Mouse (Mus musculus): ENCODE results near the gene Cpm. TPM values are rescaled to one million over a fixed set of nuclear protein-coding genes. Genes with fewer than 3 reads are reported as not detected.

The Cpm gene
- polyA plus RNA-seq, 1 experiment, result 13.6 TPM

DNA sequence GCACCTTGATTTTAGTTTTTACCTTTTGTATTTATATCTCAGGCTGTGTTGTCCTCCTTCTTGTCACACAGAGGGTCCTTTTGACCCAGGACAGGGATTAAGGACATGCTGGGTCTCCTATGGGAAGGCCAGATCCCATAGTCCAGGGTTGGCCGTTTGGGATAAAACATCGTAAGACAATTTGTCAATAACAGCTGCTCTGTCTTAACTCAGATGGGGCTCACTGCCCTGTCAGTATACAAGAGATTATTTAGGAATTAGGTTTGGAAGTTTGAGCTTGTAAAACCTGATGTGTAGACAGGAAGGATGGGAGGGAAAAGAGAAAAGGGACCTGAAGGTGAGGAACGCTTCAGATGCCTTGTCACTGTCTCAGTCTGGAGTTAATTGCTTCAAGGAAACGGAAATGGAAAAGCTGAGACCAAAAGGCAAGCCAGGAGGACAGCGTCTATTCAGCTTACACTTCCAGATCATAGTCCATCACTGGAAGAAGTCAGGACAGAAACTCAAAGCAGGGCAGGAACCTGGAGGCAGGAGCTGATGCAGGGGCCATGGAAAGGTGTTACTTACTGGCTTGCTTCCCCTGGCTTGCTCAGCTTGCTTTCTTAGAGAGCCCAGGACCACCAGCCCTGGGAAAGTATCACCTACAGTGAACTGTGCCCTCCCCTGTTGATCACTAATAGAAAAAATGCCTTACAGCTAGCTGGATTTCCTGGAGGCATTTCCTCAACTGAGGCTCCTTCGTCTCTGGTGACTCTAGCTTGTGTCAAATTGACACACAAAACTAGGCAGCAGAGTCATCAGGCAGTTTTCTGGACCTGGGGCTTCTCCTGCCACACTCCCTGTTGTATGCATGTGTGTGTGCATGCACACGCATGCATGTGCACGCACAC lies 27.9 kb upstream of the Cpm start:
- no peak for TF ChIP-seq CTCF (IDR thresholded peaks at IDR 0.05; ENCODE audit: borderline replicate concordance, insufficient read depth, low read depth, low read length)
- no peak for TF ChIP-seq POLR2A (IDR thresholded peaks at IDR 0.05; ENCODE audit: borderline replicate concordance, insufficient read depth, low read length)
- no peaks in the 10 kb centered on the region for H3K27me3 ChIP-seq (ENCODE audit: control insufficient read depth, insufficient read depth, low read length)
- no peak for DNase-seq
- no peak overlapping the region for H3K27ac ChIP-seq (ENCODE audit: insufficient read depth, low read length)
- H3K4me3 ChIP-seq (replicated peaks; ENCODE audit: insufficient read depth, low read depth, low read length), result no peak overlapping the region
- H3K4me1 ChIP-seq (ENCODE audit: control insufficient read depth, insufficient read depth, low read length), result no peaks in the 10 kb centered on the region
- whole genome bisulfite sequencing, result 83% methylated on average over 8 of the region's 8 CpGs

DNA sequence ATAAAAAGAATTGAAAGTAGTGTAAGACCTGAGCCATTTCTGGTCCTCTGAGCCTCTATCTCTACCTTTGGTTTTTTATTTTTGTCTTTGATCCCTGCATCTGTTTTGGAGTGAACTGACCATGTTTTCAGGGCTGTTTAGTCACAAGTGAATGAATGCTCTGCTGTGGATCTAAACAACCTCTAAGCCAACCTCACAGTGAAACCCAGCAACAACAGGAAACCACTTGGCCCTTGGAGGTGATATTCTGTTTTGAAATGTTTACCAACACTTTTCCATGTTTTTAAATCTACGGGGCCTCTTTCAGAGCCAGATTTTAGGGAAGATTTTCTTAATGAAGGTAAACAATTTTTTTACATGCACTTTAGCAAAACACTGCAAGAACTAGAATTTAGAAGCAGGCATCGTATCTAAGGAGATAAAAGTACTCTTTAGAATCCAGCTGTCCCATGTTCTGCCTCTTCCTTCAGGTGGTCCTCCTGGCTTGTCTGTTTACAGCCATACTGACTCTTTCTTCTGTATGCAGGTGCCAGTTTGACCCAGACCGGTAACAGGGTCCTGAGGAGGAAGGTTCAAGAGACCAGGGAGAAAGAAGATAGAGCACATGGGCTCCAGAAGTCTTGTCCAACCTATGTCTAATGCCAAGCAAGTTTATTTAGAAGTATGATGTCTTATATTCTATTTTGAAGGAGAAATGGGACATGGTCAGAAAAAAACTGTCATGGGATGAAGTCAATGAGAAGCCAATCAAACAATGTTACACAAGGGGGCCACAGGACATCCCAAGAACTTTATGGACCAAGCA lies 26.8 kb upstream of the Cpm start:
- DNase-seq, result no peak
- H3K27me3 ChIP-seq (ENCODE audit: control insufficient read depth, insufficient read depth, low read length), result no peaks in the 10 kb centered on the region
- no peaks in the 10 kb centered on the region for H3K4me1 ChIP-seq (ENCODE audit: control insufficient read depth, insufficient read depth, low read length)
- H3K27ac ChIP-seq (ENCODE audit: insufficient read depth, low read length), result no peak overlapping the region
- H3K4me3 ChIP-seq (replicated peaks; ENCODE audit: insufficient read depth, low read depth, low read length), result no peak overlapping the region
- WGBS, result 93% methylated on average over 3 of the region's 3 CpGs
- TF ChIP-seq CTCF (IDR thresholded peaks at IDR 0.05; ENCODE audit: borderline replicate concordance, insufficient read depth, low read depth, low read length) (no peak), POLR2A (IDR thresholded peaks at IDR 0.05; ENCODE audit: borderline replicate concordance, insufficient read depth, low read length) (no peak)

- WGBS, result 82% methylated on average over 8 of the region's 8 CpGs
- no peak overlapping the region for H3K27ac ChIP-seq (ENCODE audit: insufficient read depth, low read length)
- no peak overlapping the region for H3K4me3 ChIP-seq (replicated peaks; ENCODE audit: insufficient read depth, low read depth, low read length)
- no peak for DNase-seq
- no peaks in the 10 kb centered on the region for H3K27me3 ChIP-seq (ENCODE audit: control insufficient read depth, insufficient read depth, low read length)
- H3K4me1 ChIP-seq (ENCODE audit: control insufficient read depth, insufficient read depth, low read length), result no peaks in the 10 kb centered on the region
- TF ChIP-seq CTCF (IDR thresholded peaks at IDR 0.05; ENCODE audit: borderline replicate concordance, insufficient read depth, low read depth, low read length) (no peak), POLR2A (IDR thresholded peaks at IDR 0.05; ENCODE audit: borderline replicate concordance, insufficient read depth, low read length) (no peak)
Observed at GRCm38 (mm10) chr10:117603130-117603833, 26.0 kb upstream of the Cpm start.

DNA sequence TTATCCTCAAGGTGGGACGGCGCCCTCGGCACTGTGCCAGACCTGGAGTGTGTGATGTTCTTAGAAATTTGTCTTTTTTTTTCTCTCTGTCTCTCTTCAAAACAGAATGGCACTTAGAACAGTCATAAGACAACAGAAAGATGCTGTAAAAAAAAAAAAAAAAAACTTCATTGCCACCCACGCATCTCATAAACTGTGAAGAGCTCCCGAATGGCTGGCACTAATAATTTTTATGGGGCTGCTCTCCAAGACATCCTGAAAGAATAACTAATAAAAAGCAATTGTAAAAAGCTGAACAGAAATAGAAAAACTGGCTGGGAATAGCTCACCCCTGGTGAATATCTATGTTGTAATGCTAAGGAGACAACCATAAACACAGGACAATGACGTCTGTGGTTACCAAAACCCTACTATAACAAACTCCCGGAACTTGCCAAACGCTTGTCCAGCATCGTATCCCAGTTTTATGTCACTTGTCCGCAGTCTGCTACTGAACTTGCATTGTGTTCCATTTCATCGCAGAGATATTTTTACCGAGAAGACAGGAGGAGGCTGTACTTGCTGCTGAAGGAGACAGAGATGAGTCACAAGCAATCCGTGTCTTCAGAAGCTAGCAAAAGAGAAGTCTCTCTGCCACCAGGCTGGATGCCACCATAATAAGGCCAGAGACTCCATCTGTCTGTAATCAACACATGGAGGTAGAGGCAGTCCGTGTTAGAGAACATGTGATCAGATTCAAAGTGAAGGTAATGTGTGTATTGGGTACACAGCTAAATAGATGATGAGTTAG lies 25.3 kb upstream of the Cpm start:
- H3K4me3 ChIP-seq (replicated peaks; ENCODE audit: insufficient read depth, low read depth, low read length), result no peak overlapping the region
- WGBS, result 83% methylated on average over 14 of the region's 14 CpGs
- no peaks in the 10 kb centered on the region for H3K4me1 ChIP-seq (ENCODE audit: control insufficient read depth, insufficient read depth, low read length)
- DNase-seq, result no peak
- H3K27ac ChIP-seq (ENCODE audit: insufficient read depth, low read length), result no peak overlapping the region
- TF ChIP-seq CTCF (IDR thresholded peaks at IDR 0.05; ENCODE audit: borderline replicate concordance, insufficient read depth, low read depth, low read length) (no peak), POLR2A (IDR thresholded peaks at IDR 0.05; ENCODE audit: borderline replicate concordance, insufficient read depth, low read length) (no peak)
- no peaks in the 10 kb centered on the region for H3K27me3 ChIP-seq (ENCODE audit: control insufficient read depth, insufficient read depth, low read length)

GRCm38 (mm10) chr10:117604624-117605282 lies 24.5 kb upstream of the Cpm start:
- Histone ChIP-seq H3K27me3 (ENCODE audit: control insufficient read depth, insufficient read depth, low read length) (no peaks in the 10 kb centered on the region), H3K4me3 (replicated peaks; ENCODE audit: insufficient read depth, low read depth, low read length) (no peak overlapping the region), H3K27ac (ENCODE audit: insufficient read depth, low read length) (no peak overlapping the region), H3K4me1 (ENCODE audit: control insufficient read depth, insufficient read depth, low read length) (no peaks in the 10 kb centered on the region)
- DNase-seq, result no peak
- TF ChIP-seq CTCF (IDR thresholded peaks at IDR 0.05; ENCODE audit: borderline replicate concordance, insufficient read depth, low read depth, low read length) (no peak), POLR2A (IDR thresholded peaks at IDR 0.05; ENCODE audit: borderline replicate concordance, insufficient read depth, low read length) (no peak)
- WGBS, result 83% methylated on average over 8 of the region's 8 CpGs

- WGBS, result 75% methylated on average over 15 of the region's 15 CpGs
- Histone ChIP-seq H3K27ac (ENCODE audit: insufficient read depth, low read length) (no peak overlapping the region), H3K4me3 (replicated peaks; ENCODE audit: insufficient read depth, low read depth, low read length) (no peak overlapping the region), H3K27me3 (ENCODE audit: control insufficient read depth, insufficient read depth, low read length) (no peaks in the 10 kb centered on the region), H3K4me1 (ENCODE audit: control insufficient read depth, insufficient read depth, low read length) (no peaks in the 10 kb centered on the region)
- DNase-seq, result no peak
- TF ChIP-seq POLR2A (IDR thresholded peaks at IDR 0.05; ENCODE audit: borderline replicate concordance, insufficient read depth, low read length) (no peak), CTCF (IDR thresholded peaks at IDR 0.05; ENCODE audit: borderline replicate concordance, insufficient read depth, low read depth, low read length) (no peak)
Observed at GRCm38 (mm10) chr10:117605283-117606243, 23.7 kb upstream of the Cpm start.

All from cerebellum, adult 2 months (tissue).